Mouse (Mus musculus) splenic B cell, adult 2 months (primary cell): ENCODE results near the gene Brpf1.
"Not testable (repeated sequence)": the region's sequence is repeated elsewhere in the genome, so short reads cannot be mapped to it uniquely, and the experiment has no call there.

ENCODE experiments used
- DNase-seq: peaks from one replicate; pipeline ENCODE4 v3.0.0-alpha.2; 2011; ENCODE audit warnings: low read depth, low spot score
- H3K27me3 ChIP-seq: 2 replicates; pipeline ENCODE4 v1.6.1; 2012; ENCODE audit warnings: mild to moderate bottlenecking, low read length, moderate library complexity, mixed read lengths; ENCODE audit not compliant: control insufficient read depth, poor library complexity, insufficient read depth, severe bottlenecking
- H3K36me3 ChIP-seq: 2 replicates; pipeline ENCODE4 v1.6.1; 2012; ENCODE audit warnings: mild to moderate bottlenecking, low read length, moderate library complexity, mixed read lengths; ENCODE audit not compliant: control insufficient read depth, poor library complexity, insufficient read depth, severe bottlenecking

Gene Brpf1

GRCm38 (mm10) chr6:113332734-113333133, 25.8 kb downstream of the Brpf1 start:
- not testable (repeated sequence) for H3K27me3 ChIP-seq, H3K36me3 ChIP-seq, DNase-seq

GRCm38 (mm10) chr6:113333137-113333950, 26.4 kb downstream of the Brpf1 start:
- no peaks in the 10 kb centered on the region for H3K27me3 ChIP-seq
- DNase-seq: no peak
- H3K36me3 ChIP-seq: peaks cover 4% of the 10 kb centered on the region; the same call in 1 of the 2 replicates

- no peak for DNase-seq
- Histone ChIP-seq H3K36me3 (peaks cover 4% of the 10 kb centered on the region; the same call in 1 of the 2 replicates), H3K27me3 (no peaks in the 10 kb centered on the region)
These were observed 27.3 kb downstream of the Brpf1 start for GRCm38 (mm10) chr6:113334216-113334615.

GRCm38 (mm10) chr6:113336852-113337620, 30.1 kb downstream of the Brpf1 start:
- H3K36me3 ChIP-seq: peaks cover 2% of the 10 kb centered on the region; the same call in 1 of the 2 replicates

GRCm38 (mm10) chr6:113341574-113341973, 34.6 kb downstream of the Brpf1 start:
- no peaks in the 10 kb centered on the region for H3K27me3 ChIP-seq
- DNase-seq: no peak
- no peaks in the 10 kb centered on the region for H3K36me3 ChIP-seq

More at GRCm38 (mm10) chr6:113336852-113337620, 30.1 kb downstream of the Brpf1 start:
- no peaks in the 10 kb centered on the region for H3K27me3 ChIP-seq
- no peak for DNase-seq

GRCm38 (mm10) chr6:113342297-113342696, 35.4 kb downstream of the Brpf1 start:
- Histone ChIP-seq H3K36me3 (no peaks in the 10 kb centered on the region), H3K27me3 (no peaks in the 10 kb centered on the region)
- DNase-seq: no peak

GRCm38 (mm10) chr6:113343177-113344092, 36.5 kb downstream of the Brpf1 start, which contains the start of gene Camk1:
Camk1 (minus strand) TSS chr6:113343984.
- no peaks in the 10 kb centered on the region for H3K27me3 ChIP-seq
- DNase-seq: peak; percentile 21
- no peaks in the 10 kb centered on the region for H3K36me3 ChIP-seq

- DNase-seq: no peak
- Histone ChIP-seq H3K36me3 (no peaks in the 10 kb centered on the region), H3K27me3 (no peaks in the 10 kb centered on the region)
These were observed 37.4 kb downstream of the Brpf1 start for GRCm38 (mm10) chr6:113344321-113344720.

GRCm38 (mm10) chr6:113346897-113347296, 40.0 kb downstream of the Brpf1 start:
- no peaks in the 10 kb centered on the region for H3K27me3 ChIP-seq
- DNase-seq: no peak
- H3K36me3 ChIP-seq: no peaks in the 10 kb centered on the region

- no peaks in the 10 kb centered on the region for H3K36me3 ChIP-seq
- no peak for DNase-seq
- 0 out of 2 replicates have a peak, but pooled peaks cover 2% of the 10 kb centered on the region for H3K27me3 ChIP-seq
These were observed 43.6 kb downstream of the Brpf1 start for GRCm38 (mm10) chr6:113350538-113350937.

GRCm38 (mm10) chr6:113351161-113351560, 44.2 kb downstream of the Brpf1 start:
- DNase-seq: no peak
- Histone ChIP-seq H3K27me3 (0 out of 2 replicates have a peak, but pooled peaks cover 2% of the 10 kb centered on the region), H3K36me3 (no peaks in the 10 kb centered on the region)

- no peak for DNase-seq
- Histone ChIP-seq H3K27me3 (0 out of 2 replicates have a peak, but pooled peaks cover 2% of the 10 kb centered on the region), H3K36me3 (no peaks in the 10 kb centered on the region)
These were observed 44.7 kb downstream of the Brpf1 start for GRCm38 (mm10) chr6:113351653-113352052.

- H3K36me3 ChIP-seq: no peaks in the 10 kb centered on the region
- DNase-seq: no peak
- 0 out of 2 replicates have a peak, but pooled peaks cover 2% of the 10 kb centered on the region for H3K27me3 ChIP-seq
These were observed 45.9 kb downstream of the Brpf1 start for GRCm38 (mm10) chr6:113352820-113353219.

- 0 out of 2 replicates have a peak, but pooled peaks cover 2% of the 10 kb centered on the region for H3K27me3 ChIP-seq
- DNase-seq: no peak
- H3K36me3 ChIP-seq: no peaks in the 10 kb centered on the region
These were observed 46.8 kb downstream of the Brpf1 start for GRCm38 (mm10) chr6:113353696-113354095.
